Mouse (Mus musculus) heart, embryonic 14.5 days (tissue): Measurements from ENCODE around the gene Nt5dc3. TPM values are rescaled to one million over a fixed set of nuclear protein-coding genes. Genes with fewer than 3 reads are reported as not detected.

Experiments
- ATAC-seq: fragments of 200-750 bp; cut with Nextera tagmentation; 2 replicates; pipeline ENCODE4 v1.8.0; 2017; ENCODE audit warnings: low read depth, moderate TSS enrichment; ENCODE audit not compliant: insufficient number of reproducible peaks, insufficient read depth, low FRiP score
- H3K27ac ChIP-seq, 2 experiments: fragments of 200-500 bp in 1 of 2; fragments of 300-500 bp in 1 of 2; sonication (generic) in 1 of 2; replicated peaks in 1 of 2; 2 replicates each; pipeline ENCODE4 v1.5.1; 2012 to 2014; ENCODE audit warnings: low read depth in 2 of 2, low read length in 2 of 2, control low read depth in 1 of 2, mild to moderate bottlenecking in 1 of 2, mixed read lengths in 1 of 2; ENCODE audit not compliant: control insufficient read depth in 1 of 2, insufficient read depth in 1 of 2
- H3K27me3 ChIP-seq: fragments of 300-500 bp; sonication (generic); 2 replicates; pipeline ENCODE4 v1.6.1; 2014; ENCODE audit warnings: mild to moderate bottlenecking, low read length, control low read depth; ENCODE audit not compliant: control insufficient read depth, insufficient read depth
- H3K36me3 ChIP-seq: fragments of 300-500 bp; sonication (generic); 2 replicates; pipeline ENCODE4 v1.6.1; 2014; ENCODE audit warnings: mild to moderate bottlenecking, control low read depth, low read length, mixed read lengths; ENCODE audit not compliant: control insufficient read depth, insufficient read depth
- H3K4me1 ChIP-seq, 2 experiments: fragments of 200-500 bp in 1 of 2; fragments of 300-500 bp in 1 of 2; sonication (generic) in 1 of 2; 2 replicates each; pipeline ENCODE4 v1.6.1; 2012 to 2014; ENCODE audit warnings: low read length in 2 of 2, control low read depth in 1 of 2, mixed read lengths in 1 of 2; ENCODE audit not compliant: control insufficient read depth in 2 of 2, insufficient read depth in 2 of 2
- H3K4me2 ChIP-seq: fragments of 300-500 bp; sonication (generic); 2 replicates; pipeline ENCODE4 v1.6.1; 2014; ENCODE audit warnings: mild to moderate bottlenecking, low read length
- H3K4me3 ChIP-seq, 2 experiments: fragments of 200-500 bp in 1 of 2; fragments of 300-500 bp in 1 of 2; sonication (generic) in 1 of 2; 2 replicates each; pipeline ENCODE4 v1.5.1; 2012 to 2014; ENCODE audit warnings: low read length in 2 of 2, mild to moderate bottlenecking in 2 of 2, control low read depth in 1 of 2, low read depth in 1 of 2, moderate library complexity in 1 of 2; ENCODE audit not compliant: control insufficient read depth in 1 of 2, insufficient read depth in 1 of 2
- H3K9ac ChIP-seq: fragments of 300-500 bp; sonication (generic); 2 replicates; pipeline ENCODE4 v1.6.1; 2014; ENCODE audit warnings: mild to moderate bottlenecking, low read length
- H3K9me3 ChIP-seq: fragments of 300-500 bp; sonication (generic); 2 replicates; pipeline ENCODE4 v1.6.1; 2016; ENCODE audit warnings: low read length, control low read depth; ENCODE audit not compliant: control insufficient read depth
- WGBS: fragments of 180-500 bp; shearing (Covaris S2); extraction: QIAGEN DNeasy Blood & Tissue Kit; methylation state at CpG from one replicate; pipeline ENCODE4 v1.1.7; 2014; 5-methylcytosine and 5-hydroxymethylcytosine counted together
- polyA plus RNA-seq: library from polyadenylated mRNA; unstranded; fragments of >200 nt; fragmentation: Nextera tagmentation; extraction: Ambion mirVana; gene quantifications from 2 replicates; pipeline ENCODE4 v1.2.1, GENCODE M21; 2014

The Nt5dc3 gene
- polyA plus RNA-seq, 1 experiment from 2014 or later = 4.1 TPM

- ATAC-seq = no peak
- Histone ChIP-seq H3K9ac (no peak overlapping the region), H3K4me2 (no peak overlapping the region), H3K27ac (no peak overlapping the region), H3K27me3 (no peaks in the 10 kb centered on the region), H3K4me3 (no peak overlapping the region), H3K36me3 (no peaks in the 10 kb centered on the region), H3K9me3 (no peaks in the 10 kb centered on the region), H3K4me1 (no peaks in the 10 kb centered on the region)
- WGBS = 92% methylated on average over 1 of the region's 1 CpGs
Observed at GRCm38 (mm10) chr10:86757724-86758123, 21.1 kb upstream of the Nt5dc3 start.

- no peak overlapping the region for H3K4me3 ChIP-seq
- no peak overlapping the region for H3K4me2 ChIP-seq
- 86% methylated on average over 6 of the region's 6 CpGs for WGBS
- H3K9ac ChIP-seq = no peak overlapping the region
- no peaks in the 10 kb centered on the region for H3K27me3 ChIP-seq
- no peak overlapping the region for H3K27ac ChIP-seq
- no peak for ATAC-seq
- no peaks in the 10 kb centered on the region for H3K4me1 ChIP-seq
- no peaks in the 10 kb centered on the region for H3K36me3 ChIP-seq
- no peaks in the 10 kb centered on the region for H3K9me3 ChIP-seq
Observed at GRCm38 (mm10) chr10:86758211-86758610, 20.6 kb upstream of the Nt5dc3 start.

DNA sequence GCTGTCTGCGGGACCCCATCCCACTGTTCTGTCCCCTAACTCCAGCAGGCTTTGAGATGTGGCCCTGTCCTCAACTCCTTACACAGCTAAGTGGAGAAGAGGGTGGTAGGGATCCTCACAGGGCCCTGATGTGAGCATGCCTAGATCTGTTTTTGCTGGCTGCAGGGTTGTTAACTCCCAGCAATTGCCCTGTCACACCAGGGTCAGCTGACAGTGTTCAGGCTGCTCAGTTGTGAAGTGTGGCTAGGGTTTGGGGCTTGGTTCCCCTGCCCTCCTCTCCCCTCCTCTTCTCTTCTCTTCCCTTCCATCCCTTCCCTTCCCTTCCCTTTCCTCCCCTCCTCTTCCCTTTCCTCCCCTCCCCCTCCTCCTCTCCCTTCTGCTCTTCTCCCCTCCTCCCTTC lies 17.6 kb upstream of the Nt5dc3 start:
- no peak overlapping the region for H3K9ac ChIP-seq
- H3K4me1 ChIP-seq = no peaks in the 10 kb centered on the region
- H3K4me3 ChIP-seq = no peak overlapping the region
- H3K27me3 ChIP-seq = no peaks in the 10 kb centered on the region
- no peaks in the 10 kb centered on the region for H3K9me3 ChIP-seq
- no peak overlapping the region for H3K4me2 ChIP-seq
- WGBS = 79% methylated on average over 1 of the region's 1 CpGs
- 0 out of 2 replicates have a peak, but pooled peaks have one; percentile 13 for ATAC-seq
- H3K27ac ChIP-seq = no peak overlapping the region
- H3K36me3 ChIP-seq = no peaks in the 10 kb centered on the region

GRCm38 (mm10) chr10:86761722-86762383 lies 17.0 kb upstream of the Nt5dc3 start:
- no peaks in the 10 kb centered on the region for H3K4me1 ChIP-seq
- H3K4me2 ChIP-seq = no peak overlapping the region
- H3K36me3 ChIP-seq = no peaks in the 10 kb centered on the region
- WGBS = 26% methylated on average over 7 of the region's 7 CpGs
- no peak overlapping the region for H3K27ac ChIP-seq
- no peak overlapping the region for H3K9ac ChIP-seq
- no peak for ATAC-seq
- H3K4me3 ChIP-seq = no peak overlapping the region
- no peaks in the 10 kb centered on the region for H3K9me3 ChIP-seq
- no peaks in the 10 kb centered on the region for H3K27me3 ChIP-seq

DNA sequence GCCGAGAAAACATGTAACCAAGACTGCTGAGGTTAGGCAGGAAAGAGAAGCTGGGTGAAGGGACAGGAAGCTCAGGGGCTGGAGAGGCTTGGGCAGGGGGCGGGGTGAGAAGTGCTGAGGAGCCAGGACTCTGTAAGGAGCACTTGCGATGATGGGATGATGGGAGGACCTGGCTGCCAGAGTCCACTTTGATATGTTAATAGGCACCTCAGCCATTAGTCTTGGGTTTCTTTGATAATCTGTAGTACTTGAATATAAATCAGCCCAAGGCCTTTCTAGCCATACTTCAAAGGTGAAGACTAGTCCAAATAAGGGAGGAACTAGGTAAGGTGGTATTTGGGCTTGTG lies 16.4 kb upstream of the Nt5dc3 start:
- Histone ChIP-seq H3K4me3 (no peak overlapping the region), H3K27ac (no peak overlapping the region), H3K9me3 (no peaks in the 10 kb centered on the region), H3K9ac (no peak overlapping the region), H3K4me1 (no peaks in the 10 kb centered on the region), H3K27me3 (no peaks in the 10 kb centered on the region), H3K36me3 (no peaks in the 10 kb centered on the region), H3K4me2 (no peak overlapping the region)
- no peak for ATAC-seq
- WGBS = 44% methylated on average over 3 of the region's 3 CpGs

- no peak within 1 kb of the TSS for H3K4me2 ChIP-seq
- no peaks in the 10 kb centered on the region for H3K4me1 ChIP-seq
- no peaks in the 10 kb centered on the region for H3K27me3 ChIP-seq
- H3K27ac ChIP-seq = no peak within 1 kb of the TSS
- H3K9me3 ChIP-seq = 0 out of 2 replicates have a peak, but pooled peaks cover 3% of the 10 kb centered on the region
- no peak within 1 kb of the TSS for H3K9ac ChIP-seq
- no peaks in the 10 kb centered on the region for H3K36me3 ChIP-seq
- no peak for ATAC-seq
- WGBS = 90% methylated on average over 5 of the region's 5 CpGs
- H3K4me3 ChIP-seq = no peak within 1 kb of the TSS
Observed at GRCm38 (mm10) chr10:86763672-86764071, 15.1 kb upstream of the Nt5dc3 start, which contains the start of gene Gm49358. Gene Gm49358, plus strand, starts transcription at chr10:86763972.

- ATAC-seq = no peak
- no peak overlapping the region for H3K4me2 ChIP-seq
- 77% methylated on average over 4 of the region's 4 CpGs for WGBS
Observed at GRCm38 (mm10) chr10:86765344-86765966, 13.3 kb upstream of the Nt5dc3 start.

More at GRCm38 (mm10) chr10:86765344-86765966, 13.3 kb upstream of the Nt5dc3 start:
- Histone ChIP-seq H3K4me1 (no peaks in the 10 kb centered on the region; a peak in 1 of 4 replicates), H3K4me3 (no peak overlapping the region), H3K9me3 (0 out of 2 replicates have a peak, but pooled peaks cover 3% of the 10 kb centered on the region), H3K27me3 (no peaks in the 10 kb centered on the region), H3K9ac (no peak overlapping the region), H3K27ac (no peak overlapping the region), H3K36me3 (no peaks in the 10 kb centered on the region)
